Mouse (Mus musculus): ENCODE results near the gene Rpusd4. TPM values are rescaled to one million over a fixed set of nuclear protein-coding genes. Genes with fewer than 3 reads are reported as not detected.

The Rpusd4 gene
- total RNA-seq, 2 experiments from 2014 or later: 17.8 to 18.7 TPM

GRCm38 (mm10) chr9:35283415-35284069 lies 15.9 kb downstream of the Rpusd4 start:
- no peak for DNase-seq (ENCODE audit: low spot score in 2 of 2)

DNA sequence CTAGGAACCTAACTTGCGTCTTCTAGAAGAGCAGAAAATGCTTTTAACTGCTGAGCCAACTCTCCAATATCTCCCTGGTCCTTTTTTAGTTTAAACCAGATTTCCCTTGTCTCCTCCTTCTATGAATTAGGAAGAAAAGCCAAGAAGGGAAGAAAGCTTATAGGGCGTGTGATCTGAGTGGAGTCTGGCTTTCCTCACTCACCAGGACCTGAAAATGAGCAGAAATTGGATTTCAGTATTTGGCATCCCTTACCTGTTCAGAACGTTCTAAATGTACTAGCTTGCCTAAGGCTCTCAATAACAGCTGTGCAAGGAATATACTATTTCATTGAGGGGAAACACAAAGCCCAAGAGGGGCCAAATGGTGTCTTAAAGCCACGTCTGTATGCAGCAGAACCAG lies 16.7 kb downstream of the Rpusd4 start:
- no peak for DNase-seq (ENCODE audit: low spot score in 2 of 2)

DNA sequence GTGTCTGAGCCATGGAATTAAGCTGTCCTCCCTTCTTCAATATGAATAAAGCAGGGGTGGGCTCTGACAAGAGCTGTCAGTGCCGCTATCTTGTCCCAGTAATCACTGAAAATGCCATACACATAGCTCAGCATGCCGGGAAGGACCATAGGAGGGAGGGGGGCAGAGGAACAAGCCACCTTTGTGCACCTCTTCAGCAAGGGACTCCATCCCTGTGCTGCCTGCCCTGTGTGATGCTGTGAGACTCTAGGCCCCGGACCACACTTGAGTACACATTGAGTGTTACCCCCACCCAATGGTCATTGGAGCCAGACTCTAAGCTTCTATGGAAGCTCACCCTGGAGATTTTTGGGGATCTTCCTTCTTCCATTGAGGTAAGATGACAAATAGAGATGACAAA lies 18.7 kb downstream of the Rpusd4 start:
- no peak for DNase-seq (ENCODE audit: low spot score in 2 of 2)

GRCm38 (mm10) chr9:35289992-35290391 lies 22.3 kb downstream of the Rpusd4 start:
- no peak for DNase-seq (ENCODE audit: low spot score in 2 of 2)

- DNase-seq (ENCODE audit: low spot score in 2 of 2): no peak
Measured at GRCm38 (mm10) chr9:35290417-35290816, 22.8 kb downstream of the Rpusd4 start.

- DNase-seq (ENCODE audit: low spot score in 2 of 2): no peak
Measured at GRCm38 (mm10) chr9:35290916-35291315, 23.3 kb downstream of the Rpusd4 start.

GRCm38 (mm10) chr9:35293465-35293864 lies 25.8 kb downstream of the Rpusd4 start:
- no peak for DNase-seq (ENCODE audit: low spot score in 2 of 2)

- no peak for DNase-seq (ENCODE audit: low spot score in 2 of 2)
Measured at GRCm38 (mm10) chr9:35297791-35298190, 30.1 kb downstream of the Rpusd4 start.

- DNase-seq (ENCODE audit: low spot score in 2 of 2): no peak
Measured at GRCm38 (mm10) chr9:35302172-35302571, 34.5 kb downstream of the Rpusd4 start.

DNA sequence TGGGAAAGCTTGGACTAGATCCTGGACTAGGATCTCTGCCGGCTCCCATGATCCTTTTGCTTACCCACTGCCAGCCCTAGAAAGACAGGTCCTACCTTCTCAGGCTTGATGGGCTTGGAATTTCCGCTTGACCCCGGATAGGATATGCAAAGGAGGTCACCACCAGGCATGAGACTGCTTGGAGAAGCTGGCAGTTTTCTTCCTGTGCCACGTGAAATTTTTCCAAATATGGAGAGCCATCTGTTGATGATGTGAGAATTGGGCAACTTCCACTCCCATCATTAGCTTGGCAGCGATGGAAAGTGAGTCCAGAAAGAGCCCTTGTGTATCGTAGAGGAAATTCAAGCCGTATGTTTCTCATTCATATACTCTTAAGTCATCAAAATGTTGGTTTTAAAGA lies 39.8 kb downstream of the Rpusd4 start:
- no peak for DNase-seq (ENCODE audit: low spot score in 2 of 2)

GRCm38 (mm10) chr9:35310377-35310776 lies 42.7 kb downstream of the Rpusd4 start:
- DNase-seq (ENCODE audit: low spot score in 2 of 2): no peak

DNA sequence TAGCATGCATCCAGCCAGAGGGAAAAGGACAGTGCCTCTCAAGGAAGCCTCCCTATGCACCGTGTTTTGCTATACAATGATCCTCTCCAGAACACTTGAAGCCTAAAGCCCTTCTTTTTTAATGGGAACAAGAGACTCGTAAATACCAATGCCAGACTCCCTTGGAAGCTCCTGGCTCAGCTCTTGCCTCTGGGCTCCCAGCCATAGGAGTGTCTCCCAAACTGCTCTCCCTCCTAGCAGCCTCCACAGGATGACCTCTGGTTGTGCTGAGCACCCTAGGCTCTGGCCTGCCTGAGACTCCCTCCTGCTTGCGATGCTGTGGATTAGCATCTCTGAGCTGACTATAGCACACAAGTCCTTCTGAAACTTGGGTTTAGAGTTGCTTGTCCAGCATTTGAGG lies 44.9 kb downstream of the Rpusd4 start:
- DNase-seq (ENCODE audit: low spot score in 2 of 2): no peak

DNA sequence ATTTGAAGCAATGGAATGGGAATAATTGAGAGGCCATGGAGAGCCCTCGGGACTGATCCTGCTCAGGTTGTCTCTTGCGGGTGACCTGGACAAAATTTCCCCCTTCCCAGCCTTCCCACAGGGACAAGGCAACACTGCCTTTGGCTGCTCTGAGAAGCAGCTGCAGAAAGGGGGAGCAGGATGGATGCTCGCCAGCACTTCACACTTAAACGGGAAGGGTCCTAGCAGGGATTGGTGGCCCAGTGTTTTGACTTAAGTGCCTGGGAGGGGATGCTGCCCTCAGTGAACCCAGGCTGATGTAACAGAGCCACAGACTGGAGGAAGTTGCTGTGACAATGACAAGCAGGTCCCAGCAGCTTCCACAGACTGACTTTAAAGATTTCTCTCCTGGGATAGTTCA lies 45.9 kb downstream of the Rpusd4 start:
- no peak for DNase-seq (ENCODE audit: low spot score in 2 of 2)

DNA sequence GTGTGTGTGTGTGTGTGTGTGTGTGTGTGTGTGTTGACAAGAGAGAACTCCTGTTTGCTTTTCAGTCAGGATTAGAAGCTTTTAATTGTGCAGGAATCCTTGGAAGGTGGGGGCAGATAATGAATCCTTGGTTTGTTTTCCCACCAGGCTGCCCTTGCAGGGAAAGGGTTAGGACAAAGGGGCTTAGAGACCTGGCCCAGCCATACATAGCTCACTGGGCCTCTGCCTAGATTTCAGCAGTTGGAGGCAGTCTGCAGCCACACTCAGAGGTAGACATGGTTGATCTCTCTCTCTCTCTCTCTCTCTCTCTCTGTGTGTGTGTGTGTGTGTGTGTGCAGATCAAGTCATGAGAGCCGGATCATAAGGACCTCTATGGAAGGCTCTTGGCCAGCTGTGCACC lies 46.6 kb downstream of the Rpusd4 start:
- DNase-seq (ENCODE audit: low spot score in 2 of 2): no peak

DNA sequence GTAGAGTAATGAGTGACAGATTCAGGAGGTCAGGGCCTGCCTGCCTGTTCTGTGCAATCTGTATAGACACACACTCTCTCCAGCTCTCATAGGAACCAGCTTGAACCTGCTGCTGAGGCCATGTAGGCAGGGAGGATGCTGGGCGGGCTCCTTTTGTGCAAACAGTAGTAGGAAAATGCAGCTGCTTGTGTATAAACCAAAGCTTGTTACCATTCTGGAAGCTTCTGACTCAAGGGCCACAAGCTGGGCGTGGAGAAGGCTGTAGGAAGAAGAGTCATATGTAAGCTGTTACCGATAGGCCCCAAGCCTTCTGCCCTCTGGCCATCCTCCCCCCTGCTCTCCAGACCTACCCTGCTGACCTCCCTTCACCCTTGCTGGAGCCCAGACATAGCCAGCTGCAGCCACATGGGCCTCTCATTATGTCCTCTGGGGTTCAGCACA lies 49.1 kb downstream of the Rpusd4 start:
- DNase-seq (ENCODE audit: low spot score in 2 of 2): no peak

GRCm38 (mm10) chr9:35317233-35317980 lies 49.7 kb downstream of the Rpusd4 start:
- DNase-seq (ENCODE audit: low spot score in 2 of 2): no peak

DNA sequence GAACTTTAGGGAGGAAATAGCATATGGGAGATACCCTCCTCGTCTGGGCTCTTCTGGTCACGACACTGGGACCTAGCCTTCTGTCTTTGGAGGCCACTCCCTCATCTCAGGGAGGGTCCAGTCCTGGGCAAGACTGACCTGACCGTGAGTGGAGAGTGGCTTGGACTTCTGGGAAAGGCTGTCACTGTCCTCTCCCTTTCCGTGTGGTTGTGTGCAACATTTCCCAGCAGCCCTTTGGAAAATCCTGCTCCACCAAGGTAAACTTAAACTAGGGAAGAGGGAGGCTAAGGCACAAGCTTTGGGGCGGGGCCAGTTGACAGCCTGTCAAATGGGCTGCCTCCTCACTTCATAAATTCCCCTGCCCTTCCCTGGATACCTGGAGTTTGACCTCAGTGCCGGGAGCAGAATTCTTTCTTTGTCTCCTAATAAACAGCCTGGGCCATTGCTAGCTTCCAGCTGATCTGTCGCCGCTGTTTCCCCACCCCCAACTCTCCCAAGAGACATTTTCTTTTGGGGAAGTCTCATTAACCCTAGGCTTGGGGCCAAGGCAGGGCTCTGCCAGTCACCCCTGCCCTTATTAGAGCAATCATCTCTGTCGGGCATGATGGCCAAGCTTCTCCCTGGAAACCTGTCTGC lies 51.0 kb downstream of the Rpusd4 start:
- DNase-seq (ENCODE audit: low spot score in 2 of 2): no peak

DNA sequence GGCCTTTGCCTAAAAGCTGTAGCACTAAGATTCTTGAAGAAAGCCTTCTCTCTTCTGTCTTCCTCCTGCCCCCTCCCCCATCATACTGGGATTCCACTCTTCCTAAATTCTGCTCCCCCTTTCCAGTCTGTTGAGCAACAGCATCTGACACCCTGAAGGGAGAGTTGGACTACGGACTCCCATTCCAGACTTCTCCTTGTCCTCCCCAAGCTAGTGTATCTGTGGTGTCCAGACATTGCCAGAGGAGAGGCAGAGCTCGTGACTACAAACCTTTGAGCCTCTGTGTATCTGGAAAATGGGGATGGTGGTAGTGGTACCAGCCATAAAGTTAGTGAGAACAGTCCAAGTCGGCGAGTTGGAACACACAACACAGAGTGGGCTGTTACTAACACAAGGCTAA lies 52.6 kb downstream of the Rpusd4 start:
- DNase-seq (ENCODE audit: low spot score in 2 of 2): no peak

DNA sequence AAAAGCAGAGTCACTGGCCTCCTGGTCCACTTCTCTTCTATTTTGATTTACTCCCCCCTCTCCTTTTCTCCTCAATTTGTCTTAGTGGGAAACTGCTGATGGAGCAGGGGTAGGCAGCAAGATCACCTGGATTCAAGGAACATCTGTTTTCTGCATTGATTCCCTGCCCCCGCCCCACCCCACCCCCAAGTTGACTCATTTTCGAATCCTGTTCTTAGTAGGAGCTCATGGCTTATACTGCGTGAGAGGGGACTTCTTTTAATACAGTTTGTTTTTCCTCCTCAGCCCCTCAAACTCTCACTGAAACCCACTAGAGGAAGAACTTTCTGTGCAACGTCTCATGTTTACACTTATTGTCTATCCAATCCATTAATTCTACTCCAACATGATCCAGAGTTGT lies 56.3 kb downstream of the Rpusd4 start:
- no peak for DNase-seq (ENCODE audit: low spot score in 2 of 2)

GRCm38 (mm10) chr9:35324571-35324970 lies 56.9 kb downstream of the Rpusd4 start:
- DNase-seq (ENCODE audit: low spot score in 2 of 2): no peak

- no peak for DNase-seq (ENCODE audit: low spot score in 2 of 2)
Measured at GRCm38 (mm10) chr9:35326644-35327263, 59.1 kb downstream of the Rpusd4 start.
